Mouse (Mus musculus): Measurements from ENCODE around the gene Enpp1. TPM values are rescaled to one million over a fixed set of nuclear protein-coding genes. Genes with fewer than 3 reads are reported as not detected.

Gene Enpp1
- polyA plus RNA-seq, 1 experiment from 2014 or later, result 2.5 TPM

DNA sequence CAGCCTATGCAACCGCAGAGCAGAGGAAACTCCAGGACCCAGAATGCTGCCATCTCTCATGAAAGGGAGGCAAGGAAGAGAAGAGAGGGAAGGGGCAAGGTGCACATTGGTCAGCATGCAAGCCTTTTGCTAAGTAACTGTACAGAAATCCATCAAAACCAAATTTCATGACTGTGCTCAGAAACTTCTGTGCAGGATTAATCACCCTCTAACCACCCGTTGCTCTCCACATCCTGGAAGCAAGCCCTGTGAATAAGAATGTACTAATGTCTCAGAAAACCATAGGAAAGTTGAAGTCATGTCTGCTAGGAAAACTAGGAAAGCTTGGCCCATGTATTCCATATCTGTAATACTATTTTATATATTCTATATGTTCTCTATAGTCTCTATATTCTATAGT lies 27.2 kb upstream of the Enpp1 start:
- Histone ChIP-seq H3K4me1 (ENCODE audit: control insufficient read depth, insufficient read depth, low read length) (no peaks in the 10 kb centered on the region), H3K9me3 (ENCODE audit: control insufficient read depth, low read length) (peaks cover 3% of the 10 kb centered on the region; the same call in 1 of the 2 replicates), H3K36me3 (ENCODE audit: control insufficient read depth, insufficient read depth, low read length) (no peaks in the 10 kb centered on the region), H3K27me3 (ENCODE audit: control insufficient read depth, insufficient read depth, low read length) (no peaks in the 10 kb centered on the region), H3K9ac (ENCODE audit: low read depth, low read length) (no peak overlapping the region), H3K27ac (ENCODE audit: low read depth, low read length) (no peak overlapping the region), H3K4me3 (ENCODE audit: low read length) (no peak overlapping the region), H3K4me2 (replicated peaks; ENCODE audit: low read depth, low read length) (no peak overlapping the region)
- ATAC-seq (ENCODE audit: low FRiP score, low TSS enrichment), result no peak
- 70% methylated on average over 2 of the region's 2 CpGs for WGBS

DNA sequence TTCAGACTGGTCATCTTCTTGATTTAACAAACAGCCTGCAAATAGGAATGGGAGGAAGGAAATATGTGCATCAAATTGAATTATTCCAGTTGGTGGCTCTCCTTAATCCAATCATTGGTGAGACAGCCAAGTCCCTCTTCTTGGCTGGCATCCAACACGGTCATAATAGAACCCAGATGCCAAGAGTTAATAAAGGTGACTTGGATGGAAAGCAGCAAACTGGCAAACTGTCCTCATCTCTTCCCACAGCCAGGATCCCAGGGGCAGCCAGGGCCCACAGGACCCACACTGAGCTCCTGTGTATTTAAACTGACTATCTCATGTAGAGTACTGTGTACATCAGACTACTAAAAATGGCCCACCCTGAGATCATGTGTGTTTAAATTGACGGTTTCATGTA lies 26.5 kb upstream of the Enpp1 start:
- Histone ChIP-seq H3K27ac (ENCODE audit: low read depth, low read length) (no peak overlapping the region), H3K9ac (ENCODE audit: low read depth, low read length) (no peak overlapping the region), H3K4me1 (ENCODE audit: control insufficient read depth, insufficient read depth, low read length) (no peaks in the 10 kb centered on the region), H3K36me3 (ENCODE audit: control insufficient read depth, insufficient read depth, low read length) (no peaks in the 10 kb centered on the region), H3K4me3 (ENCODE audit: low read length) (no peak overlapping the region), H3K9me3 (ENCODE audit: control insufficient read depth, low read length) (peaks cover 3% of the 10 kb centered on the region; the same call in 1 of the 2 replicates), H3K4me2 (replicated peaks; ENCODE audit: low read depth, low read length) (no peak overlapping the region), H3K27me3 (ENCODE audit: control insufficient read depth, insufficient read depth, low read length) (no peaks in the 10 kb centered on the region)
- no peak for ATAC-seq (ENCODE audit: low FRiP score, low TSS enrichment)
- 82% methylated on average over 2 of the region's 2 CpGs for WGBS

DNA sequence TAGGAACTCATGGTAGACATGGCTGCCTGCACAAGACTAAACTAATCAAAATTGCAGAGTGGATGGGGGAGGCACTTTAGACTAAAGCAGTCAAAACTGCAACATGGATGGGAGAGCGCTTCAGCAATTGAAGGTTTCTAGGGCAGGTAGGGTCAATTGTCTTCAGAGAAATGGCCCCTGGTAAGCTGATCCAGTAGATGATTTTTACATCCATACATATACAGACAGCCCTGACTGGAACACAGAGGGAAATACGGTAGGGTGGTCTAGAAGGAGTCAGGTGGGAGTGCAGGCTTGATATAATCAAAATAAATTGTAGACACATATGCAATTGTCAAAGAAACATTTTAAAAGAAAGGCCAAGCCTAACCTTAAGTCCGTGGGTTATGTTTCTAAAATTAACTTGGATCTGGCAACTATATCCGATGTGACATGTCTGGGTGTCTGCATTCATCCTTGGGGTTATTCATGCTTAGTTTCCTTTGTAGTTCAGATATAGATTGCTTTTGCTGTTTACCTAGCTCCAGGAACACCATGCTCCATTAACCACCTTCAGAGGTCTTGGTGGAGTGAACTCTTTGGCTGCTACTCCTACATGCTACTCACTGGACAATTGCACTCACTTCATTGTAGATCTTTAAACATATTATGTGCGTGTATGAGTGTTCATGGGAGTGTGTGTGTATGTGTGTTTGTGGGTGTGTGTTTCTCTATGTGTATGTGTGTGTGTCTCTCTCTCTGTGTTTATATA lies 23.2 kb upstream of the Enpp1 start:
- no peak overlapping the region for H3K4me3 ChIP-seq (ENCODE audit: low read length)
- ATAC-seq (ENCODE audit: low FRiP score, low TSS enrichment), result peak; percentile 83; the same call in 1 of the 2 replicates
- H3K9ac ChIP-seq (ENCODE audit: low read depth, low read length), result no peak overlapping the region
- peaks cover 3% of the 10 kb centered on the region; the same call in 1 of the 2 replicates for H3K9me3 ChIP-seq (ENCODE audit: control insufficient read depth, low read length)
- H3K4me2 ChIP-seq (replicated peaks; ENCODE audit: low read depth, low read length), result no peak overlapping the region
- H3K36me3 ChIP-seq (ENCODE audit: control insufficient read depth, insufficient read depth, low read length), result no peaks in the 10 kb centered on the region
- no peaks in the 10 kb centered on the region for H3K27me3 ChIP-seq (ENCODE audit: control insufficient read depth, insufficient read depth, low read length)
- peaks cover 9% of the 10 kb centered on the region; the same call in 1 of the 2 replicates for H3K4me1 ChIP-seq (ENCODE audit: control insufficient read depth, insufficient read depth, low read length)
- H3K27ac ChIP-seq (ENCODE audit: low read depth, low read length), result peak overlapping the region; percentile 25; the same call in 1 of the 2 replicates
- 44% methylated on average over 5 of the region's 5 CpGs for WGBS

DNA sequence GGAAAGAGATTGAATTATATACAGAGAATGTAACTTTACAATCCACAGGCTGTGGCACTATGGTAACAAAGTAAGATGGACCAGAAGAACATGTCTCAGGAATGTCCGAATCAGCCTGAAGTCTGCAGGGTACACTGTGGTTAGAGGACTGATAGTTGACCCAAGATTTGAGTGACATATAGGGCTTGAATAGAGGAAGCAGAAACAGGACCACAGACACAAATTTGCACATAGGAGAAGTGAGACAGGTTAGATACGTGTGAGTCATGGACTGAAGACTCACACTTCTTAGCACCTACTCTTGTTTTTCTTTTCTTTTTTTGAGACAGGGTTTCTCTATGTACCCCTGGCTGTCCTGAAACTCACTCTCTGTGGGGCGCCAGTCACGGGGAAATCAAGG lies 15.5 kb upstream of the Enpp1 start:
- Histone ChIP-seq H3K36me3 (ENCODE audit: control insufficient read depth, insufficient read depth, low read length) (no peaks in the 10 kb centered on the region), H3K27ac (ENCODE audit: low read depth, low read length) (no peak overlapping the region), H3K4me3 (ENCODE audit: low read length) (no peak overlapping the region), H3K27me3 (ENCODE audit: control insufficient read depth, insufficient read depth, low read length) (no peaks in the 10 kb centered on the region), H3K4me2 (replicated peaks; ENCODE audit: low read depth, low read length) (no peak overlapping the region), H3K9ac (ENCODE audit: low read depth, low read length) (no peak overlapping the region), H3K4me1 (ENCODE audit: control insufficient read depth, insufficient read depth, low read length) (peaks cover 9% of the 10 kb centered on the region; the same call in 1 of the 2 replicates), H3K9me3 (ENCODE audit: control insufficient read depth, low read length) (no peaks in the 10 kb centered on the region)
- no peak for ATAC-seq (ENCODE audit: low FRiP score, low TSS enrichment)
- WGBS, result 94% methylated on average over 4 of the region's 4 CpGs

DNA sequence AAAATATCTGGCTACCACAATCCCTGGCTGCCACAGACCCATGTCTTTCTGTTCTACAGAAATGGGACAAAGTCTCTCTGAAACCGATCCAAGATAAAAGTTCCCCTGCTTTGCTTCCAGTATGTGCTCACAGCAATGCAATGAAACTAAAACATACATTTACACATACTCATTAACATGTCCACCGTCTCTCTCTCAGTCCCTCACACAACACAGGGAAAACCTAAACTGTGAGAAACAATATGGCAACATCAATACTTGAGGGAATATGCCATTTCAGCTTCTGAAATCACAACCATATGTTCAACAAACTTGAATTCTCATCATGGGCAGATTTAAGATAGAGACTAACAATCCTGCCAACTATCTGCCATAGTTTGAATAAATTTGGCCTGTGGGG lies 13.2 kb upstream of the Enpp1 start:
- 86% methylated on average over 2 of the region's 2 CpGs for WGBS
- no peak overlapping the region for H3K4me2 ChIP-seq (replicated peaks; ENCODE audit: low read depth, low read length)
- no peak overlapping the region for H3K9ac ChIP-seq (ENCODE audit: low read depth, low read length)
- no peak overlapping the region for H3K4me3 ChIP-seq (ENCODE audit: low read length)
- H3K36me3 ChIP-seq (ENCODE audit: control insufficient read depth, insufficient read depth, low read length), result no peaks in the 10 kb centered on the region
- no peak overlapping the region for H3K27ac ChIP-seq (ENCODE audit: low read depth, low read length)
- H3K4me1 ChIP-seq (ENCODE audit: control insufficient read depth, insufficient read depth, low read length), result no peaks in the 10 kb centered on the region
- H3K9me3 ChIP-seq (ENCODE audit: control insufficient read depth, low read length), result no peaks in the 10 kb centered on the region
- no peak for ATAC-seq (ENCODE audit: low FRiP score, low TSS enrichment)
- no peaks in the 10 kb centered on the region for H3K27me3 ChIP-seq (ENCODE audit: control insufficient read depth, insufficient read depth, low read length)

DNA sequence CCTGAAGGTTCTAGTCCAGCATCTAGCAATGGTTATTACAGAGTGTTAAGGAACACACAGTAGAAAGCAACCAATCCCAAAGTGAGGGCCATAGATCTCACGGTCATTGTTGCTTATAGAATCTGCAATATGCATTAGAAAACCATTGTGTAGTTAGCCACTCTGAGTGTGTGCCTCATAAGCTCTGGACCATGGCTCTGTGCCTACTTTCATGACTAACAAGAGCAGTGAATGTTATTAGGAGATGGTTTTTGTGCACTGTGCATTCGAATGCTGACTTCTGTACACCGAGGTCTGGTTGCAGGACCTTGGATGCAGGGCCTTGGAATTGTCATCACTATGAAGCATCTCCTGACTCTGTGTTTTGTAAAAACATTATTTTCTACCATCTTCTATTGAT lies 9.9 kb upstream of the Enpp1 start:
- H3K36me3 ChIP-seq (ENCODE audit: control insufficient read depth, insufficient read depth, low read length), result no peaks in the 10 kb centered on the region
- no peaks in the 10 kb centered on the region for H3K4me1 ChIP-seq (ENCODE audit: control insufficient read depth, insufficient read depth, low read length)
- H3K9ac ChIP-seq (ENCODE audit: low read depth, low read length), result no peak overlapping the region
- no peaks in the 10 kb centered on the region for H3K9me3 ChIP-seq (ENCODE audit: control insufficient read depth, low read length)
- no peak overlapping the region for H3K27ac ChIP-seq (ENCODE audit: low read depth, low read length)
- no peak overlapping the region for H3K4me2 ChIP-seq (replicated peaks; ENCODE audit: low read depth, low read length)
- 88% methylated on average over 3 of the region's 3 CpGs for WGBS
- no peaks in the 10 kb centered on the region for H3K27me3 ChIP-seq (ENCODE audit: control insufficient read depth, insufficient read depth, low read length)
- no peak overlapping the region for H3K4me3 ChIP-seq (ENCODE audit: low read length)
- ATAC-seq (ENCODE audit: low FRiP score, low TSS enrichment), result no peak

DNA sequence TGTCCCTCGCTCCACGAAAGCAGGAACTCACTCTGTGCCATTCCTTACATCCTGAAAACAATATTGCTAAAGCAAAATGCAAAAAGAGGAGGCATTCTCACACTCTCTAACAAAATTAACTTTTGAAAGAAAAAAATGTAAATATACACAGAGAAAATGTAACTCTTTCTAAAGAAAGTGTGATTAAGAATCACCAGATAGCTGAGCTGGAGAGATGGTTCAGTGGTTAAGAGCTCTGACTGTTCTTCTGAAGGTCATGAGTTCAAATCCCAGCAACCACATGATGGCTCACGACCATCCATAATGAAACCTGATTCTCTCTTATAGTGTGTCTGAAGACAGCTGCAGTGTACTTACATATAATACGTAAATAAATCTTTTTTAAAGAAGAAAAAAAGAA lies 7.4 kb upstream of the Enpp1 start:
- 81% methylated on average over 4 of the region's 4 CpGs for WGBS
- Histone ChIP-seq H3K4me3 (ENCODE audit: low read length) (no peak overlapping the region), H3K4me1 (ENCODE audit: control insufficient read depth, insufficient read depth, low read length) (no peaks in the 10 kb centered on the region), H3K4me2 (replicated peaks; ENCODE audit: low read depth, low read length) (no peak overlapping the region), H3K36me3 (ENCODE audit: control insufficient read depth, insufficient read depth, low read length) (no peaks in the 10 kb centered on the region), H3K27me3 (ENCODE audit: control insufficient read depth, insufficient read depth, low read length) (no peaks in the 10 kb centered on the region), H3K9ac (ENCODE audit: low read depth, low read length) (no peak overlapping the region), H3K27ac (ENCODE audit: low read depth, low read length) (no peak overlapping the region), H3K9me3 (ENCODE audit: control insufficient read depth, low read length) (no peaks in the 10 kb centered on the region)
- no peak for ATAC-seq (ENCODE audit: low FRiP score, low TSS enrichment)

DNA sequence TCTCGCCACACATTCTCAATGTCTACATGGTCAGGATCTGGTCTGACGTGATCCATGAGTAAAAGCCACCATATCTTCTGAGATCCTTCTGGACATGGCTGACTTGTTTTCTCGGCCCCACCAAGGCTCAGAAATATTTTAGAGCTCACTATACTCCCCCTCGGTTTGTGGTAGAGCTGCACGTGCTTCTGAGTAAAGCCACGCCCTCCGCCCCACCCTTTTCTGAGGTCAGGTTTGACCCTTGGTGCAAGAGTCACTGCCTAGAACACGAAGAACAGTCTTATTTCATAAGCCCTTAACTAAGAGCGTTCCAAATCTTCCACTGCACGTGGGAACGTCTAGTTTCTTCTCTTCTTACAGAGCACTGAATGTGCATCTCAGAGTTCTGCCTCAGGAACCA lies 6.8 kb upstream of the Enpp1 start:
- Histone ChIP-seq H3K27me3 (ENCODE audit: control insufficient read depth, insufficient read depth, low read length) (no peaks in the 10 kb centered on the region), H3K9ac (ENCODE audit: low read depth, low read length) (no peak overlapping the region), H3K27ac (ENCODE audit: low read depth, low read length) (no peak overlapping the region), H3K4me1 (ENCODE audit: control insufficient read depth, insufficient read depth, low read length) (no peaks in the 10 kb centered on the region), H3K36me3 (ENCODE audit: control insufficient read depth, insufficient read depth, low read length) (no peaks in the 10 kb centered on the region), H3K4me3 (ENCODE audit: low read length) (no peak overlapping the region), H3K4me2 (replicated peaks; ENCODE audit: low read depth, low read length) (no peak overlapping the region), H3K9me3 (ENCODE audit: control insufficient read depth, low read length) (no peaks in the 10 kb centered on the region)
- ATAC-seq (ENCODE audit: low FRiP score, low TSS enrichment), result no peak
- WGBS, result 47% methylated on average over 11 of the region's 11 CpGs

DNA sequence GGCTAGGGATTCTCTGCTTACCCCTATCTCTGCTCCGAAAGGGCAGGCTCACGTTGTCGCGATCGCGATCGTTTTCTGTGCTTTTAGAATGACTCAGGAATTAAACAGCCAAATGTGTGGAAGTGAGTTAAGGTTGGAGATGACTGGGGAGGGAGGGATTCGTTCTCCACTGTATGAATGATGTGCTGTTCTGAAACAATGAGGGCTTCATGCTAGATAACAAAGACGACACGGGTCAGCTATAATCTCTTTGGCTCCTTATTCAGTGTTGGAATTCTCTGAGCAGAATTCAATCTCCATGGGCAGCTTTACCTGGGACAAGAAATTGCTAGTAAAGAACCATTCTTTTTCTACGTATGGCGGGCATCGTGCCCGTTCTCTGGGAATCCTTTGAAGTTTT lies 6.1 kb upstream of the Enpp1 start:
- H3K36me3 ChIP-seq (ENCODE audit: control insufficient read depth, insufficient read depth, low read length), result no peaks in the 10 kb centered on the region
- H3K4me2 ChIP-seq (replicated peaks; ENCODE audit: low read depth, low read length), result no peak overlapping the region
- no peak for ATAC-seq (ENCODE audit: low FRiP score, low TSS enrichment)
- H3K27me3 ChIP-seq (ENCODE audit: control insufficient read depth, insufficient read depth, low read length), result no peaks in the 10 kb centered on the region
- WGBS, result 71% methylated on average over 14 of the region's 14 CpGs
- H3K9ac ChIP-seq (ENCODE audit: low read depth, low read length), result no peak overlapping the region
- H3K4me3 ChIP-seq (ENCODE audit: low read length), result no peak overlapping the region
- H3K9me3 ChIP-seq (ENCODE audit: control insufficient read depth, low read length), result no peaks in the 10 kb centered on the region
- no peak overlapping the region for H3K27ac ChIP-seq (ENCODE audit: low read depth, low read length)
- H3K4me1 ChIP-seq (ENCODE audit: control insufficient read depth, insufficient read depth, low read length), result no peaks in the 10 kb centered on the region
